Mouse (Mus musculus) ES-E14 (cell line): ENCODE data around the gene Chn2. TPM values are rescaled to one million over a fixed set of nuclear protein-coding genes. Genes with fewer than 3 reads are reported as not detected.

ENCODE experiments used
- DNase-seq: peaks from one replicate; pipeline ENCODE4 v3.0.0-alpha.2; 2013; ENCODE audit warnings: low read depth, low spot score
- H3K27ac ChIP-seq: 2 replicates; pipeline ENCODE4 v1.5.1; 2012; ENCODE audit warnings: low read depth, mild to moderate bottlenecking, low read length, moderate library complexity, mixed read lengths; ENCODE audit not compliant: poor library complexity, insufficient read depth, severe bottlenecking
- H3K36me3 ChIP-seq: 2 replicates; pipeline ENCODE4 v1.6.1; 2012; ENCODE audit warnings: mild to moderate bottlenecking, low read length, moderate library complexity, mixed read lengths; ENCODE audit not compliant: control insufficient read depth, poor library complexity, insufficient read depth, severe bottlenecking
- H3K4me1 ChIP-seq, 2 experiments: fragments of 150-350 bp in 1 of 2; sonication (generic) in 1 of 2; 2 replicates each; pipeline ENCODE4 v1.6.1; 2012; ENCODE audit warnings: low read length in 2 of 2, mild to moderate bottlenecking in 1 of 2, mixed read lengths in 1 of 2; ENCODE audit not compliant: control insufficient read depth in 2 of 2, insufficient read depth in 2 of 2, poor library complexity in 1 of 2
- H3K4me3 ChIP-seq, 2 experiments: fragments of 150-350 bp in 1 of 2; sonication (generic) in 1 of 2; 2 replicates each; pipeline ENCODE4 v1.5.1; 2012; ENCODE audit warnings: low read length in 2 of 2, low read depth in 1 of 2, mild to moderate bottlenecking in 1 of 2, mixed read lengths in 1 of 2; ENCODE audit not compliant: insufficient read depth in 1 of 2, poor library complexity in 1 of 2, severe bottlenecking in 1 of 2
- H3K9ac ChIP-seq: 2 replicates; pipeline ENCODE4 v1.6.1; 2012; ENCODE audit warnings: low read depth, mild to moderate bottlenecking, low read length, mixed read lengths; ENCODE audit not compliant: poor library complexity, insufficient read depth, severe bottlenecking
- H3K9me3 ChIP-seq: fragments of 150-350 bp; sonication (generic); 2 replicates; pipeline ENCODE4 v1.6.1; 2012; ENCODE audit warnings: low read depth, mild to moderate bottlenecking, low read length; ENCODE audit not compliant: control insufficient read depth, insufficient read depth
- CHD2 ChIP-seq: IDR thresholded peaks from 2 replicates; pipeline ENCODE4 v1.6.1; 2014; ENCODE audit warnings: mild to moderate bottlenecking, low read depth, low read length, inconsistent platforms
- HCFC1 ChIP-seq: IDR thresholded peaks from 2 replicates; pipeline ENCODE4 v1.6.1; 2012; ENCODE audit warnings: low read length, inconsistent platforms, borderline replicate concordance; ENCODE audit not compliant: insufficient read depth
- MAFK ChIP-seq: IDR thresholded peaks from 2 replicates; pipeline ENCODE4 v1.6.1; 2014; ENCODE audit warnings: mild to moderate bottlenecking, low read depth, low read length, inconsistent platforms; ENCODE audit not compliant: insufficient read depth
- ZC3H11A ChIP-seq: IDR thresholded peaks from 2 replicates; pipeline ENCODE4 v1.6.1; 2012; ENCODE audit warnings: low read depth, mild to moderate bottlenecking, inconsistent platforms, low read length, borderline replicate concordance
- ZNF384 ChIP-seq: IDR thresholded peaks from 2 replicates; pipeline ENCODE4 v1.6.1; 2012; ENCODE audit warnings: low read depth, low read length, inconsistent platforms
- in situ Hi-C, 2 experiments: fragments of 600-800 bp; cut with MboI; formaldehyde crosslinking; loops; one replicate each; pipeline ENCODE4 v1.15.1; 2025; ENCODE audit warnings: low sequenced_read_pairs in 2 of 2, inconsistent platforms in 1 of 2; ENCODE audit not compliant: unreplicated experiment in 2 of 2
- total RNA-seq: library from RNA; depleted of rRNA; stranded (reverse); fragments of 300-350 nt; gene quantifications from 2 replicates; pipeline ENCODE4 v1.2.3, GENCODE M21; 2012

Chn2 gene
- total RNA-seq, 1 experiment: 7.1 TPM

DNA sequence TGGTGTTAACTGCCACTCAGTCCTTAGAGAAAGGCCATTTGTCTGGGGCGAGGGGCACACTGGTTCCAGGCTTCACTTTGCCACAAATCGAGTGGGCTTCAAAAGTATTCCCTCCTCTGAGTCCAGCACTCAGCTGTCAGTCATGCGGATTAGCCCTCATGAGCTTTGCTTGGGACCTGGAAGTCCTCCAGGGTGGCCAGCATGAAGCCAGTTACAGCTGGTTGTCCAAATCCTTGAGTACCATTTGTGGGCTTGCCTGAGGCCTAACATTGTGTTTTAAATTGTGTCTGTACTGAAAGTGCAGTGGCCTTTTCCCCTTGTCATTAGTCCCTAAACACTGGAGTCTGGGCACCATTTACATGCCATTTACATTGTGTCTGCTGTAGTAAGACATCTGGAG, 101.8 kb downstream of the Chn2 start:
- in situ Hi-C loops: no loop called here
- Histone ChIP-seq H3K4me3 (no peak overlapping the region), H3K4me1 (no peaks in the 10 kb centered on the region), H3K27ac (no peak overlapping the region), H3K36me3 (no peaks in the 10 kb centered on the region), H3K9me3 (no peaks in the 10 kb centered on the region), H3K9ac (no peak overlapping the region)
- no peak for TF ChIP-seq MAFK
- no peak for TF ChIP-seq HCFC1
- TF ChIP-seq ZNF384: no peak
- no peak for TF ChIP-seq ZC3H11A
- TF ChIP-seq CHD2: no peak
- DNase-seq: no peak

GRCm38 (mm10) chr6:54142848-54143651, 103.7 kb downstream of the Chn2 start:
- no peak overlapping the region for H3K9ac ChIP-seq
- H3K4me1 ChIP-seq: no peaks in the 10 kb centered on the region
- no peak overlapping the region for H3K4me3 ChIP-seq
- no peak overlapping the region for H3K27ac ChIP-seq
- in situ Hi-C loops: no loop called here
- H3K9me3 ChIP-seq: no peaks in the 10 kb centered on the region
- DNase-seq: no peak
- TF ChIP-seq HCFC1 (no peak), CHD2 (no peak), ZNF384 (no peak), ZC3H11A (no peak), MAFK (no peak)
- no peaks in the 10 kb centered on the region for H3K36me3 ChIP-seq

DNA sequence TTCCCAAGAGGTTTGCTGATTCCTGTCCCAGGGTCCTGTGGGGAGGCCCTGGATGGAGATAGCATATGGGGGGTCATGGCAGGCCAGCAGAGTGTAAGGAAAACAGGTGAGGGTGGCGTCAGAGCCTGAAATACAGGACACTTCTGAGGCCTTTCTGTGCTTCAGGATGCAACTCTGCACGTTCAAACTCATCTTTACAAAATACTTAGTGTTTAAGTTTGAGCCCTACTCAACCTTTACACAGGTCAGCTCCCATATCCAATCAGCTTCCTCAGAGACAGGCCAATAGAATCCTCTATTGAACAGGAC, 104.3 kb downstream of the Chn2 start:
- Histone ChIP-seq H3K4me1 (no peaks in the 10 kb centered on the region), H3K4me3 (no peak overlapping the region), H3K36me3 (no peaks in the 10 kb centered on the region), H3K9me3 (no peaks in the 10 kb centered on the region), H3K27ac (no peak overlapping the region), H3K9ac (no peak overlapping the region)
- no peak for DNase-seq
- TF ChIP-seq MAFK (no peak), HCFC1 (no peak), ZC3H11A (no peak)
- in situ Hi-C loops: no loop called here

- no peaks in the 10 kb centered on the region for H3K9me3 ChIP-seq
- in situ Hi-C loops: no loop called here
- DNase-seq: no peak
- no peak overlapping the region for H3K27ac ChIP-seq
- H3K9ac ChIP-seq: no peak overlapping the region
- no peaks in the 10 kb centered on the region for H3K36me3 ChIP-seq
- TF ChIP-seq HCFC1: no peak
- TF ChIP-seq ZC3H11A: no peak
- TF ChIP-seq CHD2: no peak
- TF ChIP-seq MAFK: no peak
- no peak for TF ChIP-seq ZNF384
- H3K4me3 ChIP-seq: no peak overlapping the region
- no peaks in the 10 kb centered on the region for H3K4me1 ChIP-seq
Observed at GRCm38 (mm10) chr6:54148844-54149526, 109.6 kb downstream of the Chn2 start.

GRCm38 (mm10) chr6:54150821-54151220, 111.5 kb downstream of the Chn2 start:
- no peak for DNase-seq
- H3K27ac ChIP-seq: no peak overlapping the region
- in situ Hi-C loops: no loop called here
- no peaks in the 10 kb centered on the region for H3K4me1 ChIP-seq
- H3K9me3 ChIP-seq: no peaks in the 10 kb centered on the region
- no peaks in the 10 kb centered on the region for H3K36me3 ChIP-seq
- no peak overlapping the region for H3K4me3 ChIP-seq
- no peak overlapping the region for H3K9ac ChIP-seq
- TF ChIP-seq CHD2: no peak
- no peak for TF ChIP-seq ZC3H11A
- TF ChIP-seq HCFC1: no peak
- TF ChIP-seq ZNF384: no peak
- no peak for TF ChIP-seq MAFK
